Mouse (Mus musculus) ovary, postnatal 36 days (tissue): ENCODE measurements around the gene Ubash3b.

Experiments used
- DNase-seq: peaks from one replicate; pipeline ENCODE4 v3.0.0; 2022; ENCODE audit warnings: low spot score, mixed read lengths

Gene Ubash3b

GRCm38 (mm10) chr9:40997116-40997779 is 164.2 kb downstream of the Ubash3b start:
- DNase-seq: no peak

GRCm38 (mm10) chr9:40994075-40994474 is 167.4 kb downstream of the Ubash3b start:
- DNase-seq: no peak

- no peak for DNase-seq
Measured at GRCm38 (mm10) chr9:40991511-40991910, 170.0 kb downstream of the Ubash3b start.

GRCm38 (mm10) chr9:40989940-40990588 is 171.4 kb downstream of the Ubash3b start:
- DNase-seq: no peak

GRCm38 (mm10) chr9:40984313-40984712 is 177.2 kb downstream of the Ubash3b start:
- no peak for DNase-seq

GRCm38 (mm10) chr9:40983758-40984157 is 177.7 kb downstream of the Ubash3b start:
- no peak for DNase-seq

- DNase-seq: no peak
Measured at GRCm38 (mm10) chr9:40982480-40982879, 179.0 kb downstream of the Ubash3b start.

- no peak for DNase-seq
Measured at GRCm38 (mm10) chr9:40974042-40974801, 187.3 kb downstream of the Ubash3b start.

- no peak for DNase-seq
Measured at GRCm38 (mm10) chr9:40964418-40964714, 197.1 kb downstream of the Ubash3b start.

- peak; percentile 16 for DNase-seq
Measured at GRCm38 (mm10) chr9:40963586-40964417, 197.7 kb downstream of the Ubash3b start, which contains the start of gene Jhy. Gene Jhy, minus strand, starts transcription at chr9:40964118.

- no peak for DNase-seq
Measured at GRCm38 (mm10) chr9:40961401-40961800, 200.1 kb downstream of the Ubash3b start.
